Mouse (Mus musculus): Measurements from ENCODE around the gene Ttc17. TPM values are rescaled to one million over a fixed set of nuclear protein-coding genes. Genes with fewer than 3 reads are reported as not detected.
A peak's percentile ranks its signal among the peaks of the same experiment; 100 is the strongest.

The Ttc17 gene
- polyA plus RNA-seq, 1 experiment: 29.8 TPM

GRCm38 (mm10) chr2:94327836-94328235 lies 78.7 kb downstream of the Ttc17 start:
- H3K4me3 ChIP-seq (ENCODE audit: insufficient read depth, low read length): no peak overlapping the region
- H3K4me1 ChIP-seq (ENCODE audit: control insufficient read depth, insufficient read depth, low read length): no peaks in the 10 kb centered on the region
- TF ChIP-seq CTCF (IDR thresholded peaks at IDR 0.05; ENCODE audit: extremely low read depth, insufficient read depth, low read length): no peak
- no peak for TF ChIP-seq POLR2A (IDR thresholded peaks at IDR 0.05; ENCODE audit: extremely low read depth, insufficient read depth, low read length)
- no peak overlapping the region for H3K27ac ChIP-seq (ENCODE audit: insufficient read depth, low read length)

GRCm38 (mm10) chr2:94319780-94320179 lies 86.7 kb downstream of the Ttc17 start:
- no peak for TF ChIP-seq POLR2A (IDR thresholded peaks at IDR 0.05; ENCODE audit: extremely low read depth, insufficient read depth, low read length)
- no peak for TF ChIP-seq CTCF (IDR thresholded peaks at IDR 0.05; ENCODE audit: extremely low read depth, insufficient read depth, low read length)

GRCm38 (mm10) chr2:94316526-94316925 lies 90.0 kb downstream of the Ttc17 start:
- Histone ChIP-seq H3K27ac (ENCODE audit: insufficient read depth, low read length) (no peak overlapping the region), H3K4me3 (ENCODE audit: insufficient read depth, low read length) (no peak overlapping the region), H3K4me1 (ENCODE audit: control insufficient read depth, insufficient read depth, low read length) (no peaks in the 10 kb centered on the region)

More at GRCm38 (mm10) chr2:94319780-94320179, 86.7 kb downstream of the Ttc17 start:
- H3K4me3 ChIP-seq (ENCODE audit: insufficient read depth, low read length): no peak overlapping the region
- H3K4me1 ChIP-seq (ENCODE audit: control insufficient read depth, insufficient read depth, low read length): no peaks in the 10 kb centered on the region
- no peak overlapping the region for H3K27ac ChIP-seq (ENCODE audit: insufficient read depth, low read length)

GRCm38 (mm10) chr2:94303984-94304383 lies 102.5 kb downstream of the Ttc17 start:
- no peak overlapping the region for H3K27ac ChIP-seq (ENCODE audit: insufficient read depth, low read length)
- no peaks in the 10 kb centered on the region for H3K4me1 ChIP-seq (ENCODE audit: control insufficient read depth, insufficient read depth, low read length)
- TF ChIP-seq POLR2A (IDR thresholded peaks at IDR 0.05; ENCODE audit: extremely low read depth, insufficient read depth, low read length) (no peak), CTCF (IDR thresholded peaks at IDR 0.05; ENCODE audit: extremely low read depth, insufficient read depth, low read length) (no peak)
- H3K4me3 ChIP-seq (ENCODE audit: insufficient read depth, low read length): no peak overlapping the region

More at GRCm38 (mm10) chr2:94316526-94316925, 90.0 kb downstream of the Ttc17 start:
- no peak for TF ChIP-seq POLR2A (IDR thresholded peaks at IDR 0.05; ENCODE audit: extremely low read depth, insufficient read depth, low read length)
- TF ChIP-seq CTCF (IDR thresholded peaks at IDR 0.05; ENCODE audit: extremely low read depth, insufficient read depth, low read length): no peak

- Histone ChIP-seq H3K27ac (ENCODE audit: insufficient read depth, low read length) (no peak overlapping the region), H3K4me3 (ENCODE audit: insufficient read depth, low read length) (no peak overlapping the region), H3K4me1 (ENCODE audit: control insufficient read depth, insufficient read depth, low read length) (no peaks in the 10 kb centered on the region)
- TF ChIP-seq CTCF (IDR thresholded peaks at IDR 0.05; ENCODE audit: extremely low read depth, insufficient read depth, low read length): no peak
- no peak for TF ChIP-seq POLR2A (IDR thresholded peaks at IDR 0.05; ENCODE audit: extremely low read depth, insufficient read depth, low read length)
Measured at GRCm38 (mm10) chr2:94302393-94302792, 104.1 kb downstream of the Ttc17 start.

- TF ChIP-seq CTCF (IDR thresholded peaks at IDR 0.05; ENCODE audit: extremely low read depth, insufficient read depth, low read length) (no peak), POLR2A (IDR thresholded peaks at IDR 0.05; ENCODE audit: extremely low read depth, insufficient read depth, low read length) (no peak)
- no peak overlapping the region for H3K27ac ChIP-seq (ENCODE audit: insufficient read depth, low read length)
- no peak overlapping the region for H3K4me3 ChIP-seq (ENCODE audit: insufficient read depth, low read length)
- no peaks in the 10 kb centered on the region for H3K4me1 ChIP-seq (ENCODE audit: control insufficient read depth, insufficient read depth, low read length)
Measured at GRCm38 (mm10) chr2:94301749-94302148, 104.7 kb downstream of the Ttc17 start.

GRCm38 (mm10) chr2:94297467-94297866 lies 109.0 kb downstream of the Ttc17 start:
- TF ChIP-seq POLR2A (IDR thresholded peaks at IDR 0.05; ENCODE audit: extremely low read depth, insufficient read depth, low read length) (no peak), CTCF (IDR thresholded peaks at IDR 0.05; ENCODE audit: extremely low read depth, insufficient read depth, low read length) (no peak)
- H3K4me1 ChIP-seq (ENCODE audit: control insufficient read depth, insufficient read depth, low read length): no peaks in the 10 kb centered on the region
- no peak overlapping the region for H3K27ac ChIP-seq (ENCODE audit: insufficient read depth, low read length)
- H3K4me3 ChIP-seq (ENCODE audit: insufficient read depth, low read length): no peak overlapping the region

- Histone ChIP-seq H3K27ac (ENCODE audit: insufficient read depth, low read length) (no peak overlapping the region), H3K4me3 (ENCODE audit: insufficient read depth, low read length) (no peak overlapping the region), H3K4me1 (ENCODE audit: control insufficient read depth, insufficient read depth, low read length) (no peaks in the 10 kb centered on the region)
- TF ChIP-seq POLR2A (IDR thresholded peaks at IDR 0.05; ENCODE audit: extremely low read depth, insufficient read depth, low read length) (no peak), CTCF (IDR thresholded peaks at IDR 0.05; ENCODE audit: extremely low read depth, insufficient read depth, low read length) (peak; percentile 95)
Measured at GRCm38 (mm10) chr2:94290483-94290882, 116.0 kb downstream of the Ttc17 start.

GRCm38 (mm10) chr2:94289659-94290058 lies 116.8 kb downstream of the Ttc17 start:
- Histone ChIP-seq H3K27ac (ENCODE audit: insufficient read depth, low read length) (no peak overlapping the region), H3K4me3 (ENCODE audit: insufficient read depth, low read length) (no peak overlapping the region), H3K4me1 (ENCODE audit: control insufficient read depth, insufficient read depth, low read length) (no peaks in the 10 kb centered on the region)
- no peak for TF ChIP-seq POLR2A (IDR thresholded peaks at IDR 0.05; ENCODE audit: extremely low read depth, insufficient read depth, low read length)
- TF ChIP-seq CTCF (IDR thresholded peaks at IDR 0.05; ENCODE audit: extremely low read depth, insufficient read depth, low read length): no peak

- Histone ChIP-seq H3K4me1 (ENCODE audit: control insufficient read depth, insufficient read depth, low read length) (no peaks in the 10 kb centered on the region), H3K27ac (ENCODE audit: insufficient read depth, low read length) (no peak overlapping the region), H3K4me3 (ENCODE audit: insufficient read depth, low read length) (no peak overlapping the region)
- no peak for TF ChIP-seq CTCF (IDR thresholded peaks at IDR 0.05; ENCODE audit: extremely low read depth, insufficient read depth, low read length)
Measured at GRCm38 (mm10) chr2:94289169-94289568, 117.3 kb downstream of the Ttc17 start.
